Mouse (Mus musculus): ENCODE data around the gene Zfp653. TPM values are rescaled to one million over a fixed set of nuclear protein-coding genes. Genes with fewer than 3 reads are reported as not detected.
A peak's percentile ranks its signal among the peaks of the same experiment; 100 is the strongest.

The Zfp653 gene
- polyA plus RNA-seq, 1 experiment from 2014 or later = 5.5 TPM

DNA sequence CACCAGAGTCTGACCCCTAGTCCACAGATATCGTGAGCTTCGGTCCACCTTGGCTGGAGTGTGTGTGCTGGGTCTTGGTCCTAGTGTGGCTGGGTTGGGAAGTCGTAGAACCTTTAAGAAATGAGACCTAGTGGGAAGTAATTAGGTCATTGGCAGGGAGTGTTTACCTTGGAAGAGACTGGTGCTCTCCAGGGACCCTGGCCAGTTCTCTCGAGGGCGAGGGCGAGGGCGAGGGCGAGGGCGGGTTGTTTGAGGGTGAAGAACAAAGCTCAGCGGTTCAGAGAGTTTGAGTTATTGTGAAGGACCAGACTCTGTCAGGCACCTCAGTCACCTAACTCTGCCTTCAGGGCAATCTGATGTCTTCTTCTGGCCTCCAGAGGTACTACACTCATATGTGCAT lies 33.4 kb downstream of the Zfp653 start:
- 76% methylated on average over 10 of the region's 10 CpGs for WGBS
- ATAC-seq (replicated peaks; ENCODE audit: insufficient number of reproducible peaks, low FRiP score, low TSS enrichment, low read depth) (no peak), DNase-seq (ENCODE audit: low spot score) (no peak)
- Histone ChIP-seq H3K4me2 (ENCODE audit: low read depth, low read length) (no peak overlapping the region), H3K36me3 (replicated peaks; ENCODE audit: control insufficient read depth, insufficient read depth, low read depth, low read length) (no peaks in the 10 kb centered on the region), H3K27me3 (ENCODE audit: control insufficient read depth, insufficient read depth, low read length) (no peaks in the 10 kb centered on the region), H3K4me1 (ENCODE audit: control insufficient read depth, insufficient read depth, low read length) (no peaks in the 10 kb centered on the region; the same call in 1 of the 2 replicates), H3K9me3 (replicated peaks; ENCODE audit: control insufficient read depth, low read length) (no peaks in the 10 kb centered on the region; the same call in 1 of the 2 replicates), H3K4me3 (ENCODE audit: low read depth, low read length) (no peak overlapping the region), H3K9ac (replicated peaks; ENCODE audit: low read length) (no peak overlapping the region), H3K27ac (replicated peaks; ENCODE audit: low read depth, low read length) (no peak overlapping the region)

DNA sequence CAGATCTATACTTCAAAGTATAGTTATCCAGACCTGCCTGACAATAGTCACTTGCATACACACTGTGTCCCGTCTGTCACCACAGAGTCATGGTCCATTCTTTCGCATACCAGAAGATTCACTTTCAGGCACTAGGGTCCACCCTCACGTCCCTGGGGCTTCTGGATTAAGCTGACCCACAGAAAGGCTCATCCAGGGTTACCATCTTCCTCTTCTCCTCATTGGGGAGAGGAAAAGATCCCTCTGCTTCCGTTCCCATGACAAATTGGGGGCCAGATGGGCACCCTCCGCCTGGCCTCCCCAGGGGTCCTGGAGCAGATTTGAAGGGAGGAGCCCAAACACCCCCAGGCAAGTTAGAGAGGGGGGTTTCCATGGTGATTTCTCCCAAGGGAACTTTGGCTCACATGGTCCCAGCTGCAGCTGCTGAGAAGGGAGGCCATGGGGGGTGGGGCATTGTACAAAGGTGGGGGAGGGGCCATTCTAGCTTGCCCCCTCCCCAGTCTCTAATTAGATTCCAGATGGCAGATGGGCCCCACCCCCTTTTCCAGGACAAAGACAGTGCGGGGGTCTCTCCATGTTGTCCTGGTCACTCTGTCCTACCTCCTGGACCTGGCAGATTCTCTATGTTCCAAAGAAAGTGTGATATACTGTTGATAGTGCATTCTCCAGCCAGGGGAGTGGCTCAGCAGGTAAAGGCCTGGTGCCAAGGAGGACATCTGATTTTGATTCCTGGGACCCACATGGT lies 35.7 kb downstream of the Zfp653 start:
- no peaks in the 10 kb centered on the region; the same call in 1 of the 2 replicates for H3K4me1 ChIP-seq (ENCODE audit: control insufficient read depth, insufficient read depth, low read length)
- no peaks in the 10 kb centered on the region for H3K36me3 ChIP-seq (replicated peaks; ENCODE audit: control insufficient read depth, insufficient read depth, low read depth, low read length)
- no peak overlapping the region for H3K27ac ChIP-seq (replicated peaks; ENCODE audit: low read depth, low read length)
- no peak overlapping the region for H3K9ac ChIP-seq (replicated peaks; ENCODE audit: low read length)
- WGBS = 51% methylated on average over 6 of the region's 6 CpGs
- H3K4me2 ChIP-seq (ENCODE audit: low read depth, low read length) = no peak overlapping the region
- no peaks in the 10 kb centered on the region for H3K27me3 ChIP-seq (ENCODE audit: control insufficient read depth, insufficient read depth, low read length)
- H3K9me3 ChIP-seq (replicated peaks; ENCODE audit: control insufficient read depth, low read length) = no peaks in the 10 kb centered on the region; the same call in 1 of the 2 replicates
- DNase-seq (ENCODE audit: low spot score) (peak; percentile 32), ATAC-seq (replicated peaks; ENCODE audit: insufficient number of reproducible peaks, low FRiP score, low TSS enrichment, low read depth) (peak; percentile 67; the same call in 1 of the 2 replicates)
- H3K4me3 ChIP-seq (ENCODE audit: low read depth, low read length) = no peak overlapping the region

DNA sequence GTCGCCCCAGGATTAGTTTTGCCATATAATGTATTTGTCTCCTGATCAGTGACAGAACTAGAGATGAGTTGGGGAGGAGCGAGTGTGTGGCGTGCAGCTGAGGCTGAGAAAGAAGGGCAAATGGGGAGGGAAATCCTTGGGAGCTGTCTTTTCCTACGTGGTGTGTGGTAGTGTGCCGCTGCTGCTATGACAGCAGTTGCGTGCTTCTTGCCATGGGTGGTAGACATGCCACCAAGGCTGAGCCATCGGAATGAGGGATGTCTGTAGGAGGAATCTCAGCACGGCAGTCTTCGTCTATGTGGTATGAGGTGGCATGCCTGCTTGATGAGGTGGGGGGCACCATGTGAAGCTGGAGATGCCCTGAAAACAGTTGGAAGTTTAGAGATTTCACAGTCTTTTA lies 40.8 kb downstream of the Zfp653 start:
- no peaks in the 10 kb centered on the region for H3K36me3 ChIP-seq (replicated peaks; ENCODE audit: control insufficient read depth, insufficient read depth, low read depth, low read length)
- no peak for DNase-seq (ENCODE audit: low spot score)
- H3K9me3 ChIP-seq (replicated peaks; ENCODE audit: control insufficient read depth, low read length) = no peaks in the 10 kb centered on the region; the same call in 1 of the 2 replicates
- no peaks in the 10 kb centered on the region for H3K27me3 ChIP-seq (ENCODE audit: control insufficient read depth, insufficient read depth, low read length)
- H3K4me3 ChIP-seq (ENCODE audit: low read depth, low read length) = no peak overlapping the region
- no peaks in the 10 kb centered on the region for H3K4me1 ChIP-seq (ENCODE audit: control insufficient read depth, insufficient read depth, low read length)
- no peak overlapping the region for H3K9ac ChIP-seq (replicated peaks; ENCODE audit: low read length)
- H3K27ac ChIP-seq (replicated peaks; ENCODE audit: low read depth, low read length) = no peak overlapping the region
- WGBS = 90% methylated on average over 9 of the region's 9 CpGs
- H3K4me2 ChIP-seq (ENCODE audit: low read depth, low read length) = no peak overlapping the region
- no peak for ATAC-seq (replicated peaks; ENCODE audit: insufficient number of reproducible peaks, low FRiP score, low TSS enrichment, low read depth)

DNA sequence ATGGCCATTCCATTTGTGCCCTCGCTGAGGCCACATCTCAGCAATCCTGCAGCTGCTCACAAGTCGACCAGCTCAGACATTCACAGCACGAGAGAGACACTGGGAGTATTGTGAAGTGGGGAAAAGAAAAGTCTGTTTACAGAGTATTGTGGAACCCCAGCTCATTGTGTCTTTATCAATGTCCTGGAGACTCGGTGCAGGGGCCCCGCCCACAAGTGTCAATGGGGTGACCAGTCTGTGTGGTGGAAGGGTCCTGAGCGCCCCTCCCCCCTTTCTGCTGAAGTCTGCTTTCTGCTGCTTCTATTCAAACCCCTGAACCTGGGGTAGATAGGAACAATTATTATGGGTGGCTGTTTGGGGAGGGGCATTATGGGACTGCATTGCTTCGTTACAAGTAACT lies 42.7 kb downstream of the Zfp653 start:
- H3K4me2 ChIP-seq (ENCODE audit: low read depth, low read length) = no peak overlapping the region
- ATAC-seq (replicated peaks; ENCODE audit: insufficient number of reproducible peaks, low FRiP score, low TSS enrichment, low read depth) (peak; percentile 48), DNase-seq (ENCODE audit: low spot score) (no peak)
- H3K27ac ChIP-seq (replicated peaks; ENCODE audit: low read depth, low read length) = no peak overlapping the region
- H3K4me3 ChIP-seq (ENCODE audit: low read depth, low read length) = no peak overlapping the region
- H3K9me3 ChIP-seq (replicated peaks; ENCODE audit: control insufficient read depth, low read length) = no peaks in the 10 kb centered on the region
- no peaks in the 10 kb centered on the region for H3K27me3 ChIP-seq (ENCODE audit: control insufficient read depth, insufficient read depth, low read length)
- H3K36me3 ChIP-seq (replicated peaks; ENCODE audit: control insufficient read depth, insufficient read depth, low read depth, low read length) = no peaks in the 10 kb centered on the region
- H3K9ac ChIP-seq (replicated peaks; ENCODE audit: low read length) = no peak overlapping the region
- H3K4me1 ChIP-seq (ENCODE audit: control insufficient read depth, insufficient read depth, low read length) = no peaks in the 10 kb centered on the region
- 41% methylated on average over 7 of the region's 7 CpGs for WGBS

DNA sequence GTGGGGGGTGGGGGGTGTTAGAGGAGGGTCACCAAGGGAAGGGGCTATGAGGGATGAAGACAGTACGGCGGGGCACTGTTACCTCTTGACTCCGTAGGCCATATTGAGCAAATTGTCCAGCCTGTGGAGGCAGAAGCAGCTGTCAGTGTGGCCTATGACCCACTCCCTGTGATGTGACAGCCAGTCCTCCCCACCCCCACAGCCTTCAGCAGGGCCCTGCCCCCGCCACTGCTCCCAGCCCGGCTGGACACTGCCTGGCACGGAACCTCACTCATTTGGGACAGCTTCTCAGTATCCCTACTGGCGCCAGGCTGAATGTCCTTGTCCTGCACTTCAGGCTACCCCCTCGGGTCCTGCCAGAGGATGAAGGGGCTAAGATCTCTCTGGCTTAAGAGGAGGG lies 46.6 kb downstream of the Zfp653 start:
- WGBS = 44% methylated on average over 8 of the region's 8 CpGs
- no peaks in the 10 kb centered on the region for H3K36me3 ChIP-seq (replicated peaks; ENCODE audit: control insufficient read depth, insufficient read depth, low read depth, low read length)

DNA sequence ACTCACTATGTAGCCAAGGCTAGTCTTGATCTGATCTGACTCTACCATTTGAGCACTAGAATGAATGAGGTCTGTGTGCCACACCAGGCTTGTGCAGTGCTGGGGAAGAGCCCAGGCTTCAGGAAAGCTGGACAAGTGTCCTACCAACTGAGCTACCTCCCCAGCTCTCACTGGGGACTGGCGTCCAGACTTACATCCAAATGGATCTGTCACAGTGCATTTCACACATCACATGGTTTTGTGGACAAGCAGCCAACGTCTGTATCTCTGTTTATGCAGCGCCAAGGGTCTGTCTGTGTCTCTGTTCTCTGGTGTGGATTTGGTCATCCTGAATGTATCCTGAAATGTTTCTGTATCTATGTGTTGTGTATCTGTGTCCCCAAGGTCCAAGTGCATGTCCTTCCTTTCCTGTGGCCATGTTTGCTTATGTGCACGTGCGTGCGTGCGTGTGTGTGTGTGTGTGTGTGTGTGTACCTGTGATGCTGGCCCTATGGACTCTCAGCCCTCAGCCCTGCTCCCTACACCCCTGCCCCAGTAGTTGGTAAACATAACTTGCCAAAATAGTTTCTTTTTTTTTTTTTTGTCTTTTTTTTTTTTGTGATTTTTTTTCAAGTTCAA lies 53.9 kb downstream of the Zfp653 start:
- 79% methylated on average over 7 of the region's 7 CpGs for WGBS
- H3K9me3 ChIP-seq (replicated peaks; ENCODE audit: control insufficient read depth, low read length) = no peaks in the 10 kb centered on the region
- no peak overlapping the region for H3K4me2 ChIP-seq (ENCODE audit: low read depth, low read length)
- no peak overlapping the region for H3K27ac ChIP-seq (replicated peaks; ENCODE audit: low read depth, low read length)
- DNase-seq (ENCODE audit: low spot score) = no peak
- H3K36me3 ChIP-seq (replicated peaks; ENCODE audit: control insufficient read depth, insufficient read depth, low read depth, low read length) = peaks cover 8% of the 10 kb centered on the region
- no peak overlapping the region for H3K4me3 ChIP-seq (ENCODE audit: low read depth, low read length)
- ATAC-seq (replicated peaks; ENCODE audit: insufficient number of reproducible peaks, low FRiP score, low TSS enrichment, low read depth) = no peak
- no peaks in the 10 kb centered on the region for H3K4me1 ChIP-seq (ENCODE audit: control insufficient read depth, insufficient read depth, low read length)
- H3K9ac ChIP-seq (replicated peaks; ENCODE audit: low read length) = no peak overlapping the region
- no peaks in the 10 kb centered on the region for H3K27me3 ChIP-seq (ENCODE audit: control insufficient read depth, insufficient read depth, low read length)

More for the DNA sequence above, 46.6 kb downstream of the Zfp653 start:
- Histone ChIP-seq H3K4me1 (ENCODE audit: control insufficient read depth, insufficient read depth, low read length) (no peaks in the 10 kb centered on the region), H3K4me2 (ENCODE audit: low read depth, low read length) (no peak overlapping the region), H3K9me3 (replicated peaks; ENCODE audit: control insufficient read depth, low read length) (no peaks in the 10 kb centered on the region), H3K9ac (replicated peaks; ENCODE audit: low read length) (no peak overlapping the region), H3K4me3 (ENCODE audit: low read depth, low read length) (no peak overlapping the region), H3K27ac (replicated peaks; ENCODE audit: low read depth, low read length) (no peak overlapping the region), H3K27me3 (ENCODE audit: control insufficient read depth, insufficient read depth, low read length) (no peaks in the 10 kb centered on the region)
- no peak for ATAC-seq (replicated peaks; ENCODE audit: insufficient number of reproducible peaks, low FRiP score, low TSS enrichment, low read depth)
- DNase-seq (ENCODE audit: low spot score) = no peak

DNA sequence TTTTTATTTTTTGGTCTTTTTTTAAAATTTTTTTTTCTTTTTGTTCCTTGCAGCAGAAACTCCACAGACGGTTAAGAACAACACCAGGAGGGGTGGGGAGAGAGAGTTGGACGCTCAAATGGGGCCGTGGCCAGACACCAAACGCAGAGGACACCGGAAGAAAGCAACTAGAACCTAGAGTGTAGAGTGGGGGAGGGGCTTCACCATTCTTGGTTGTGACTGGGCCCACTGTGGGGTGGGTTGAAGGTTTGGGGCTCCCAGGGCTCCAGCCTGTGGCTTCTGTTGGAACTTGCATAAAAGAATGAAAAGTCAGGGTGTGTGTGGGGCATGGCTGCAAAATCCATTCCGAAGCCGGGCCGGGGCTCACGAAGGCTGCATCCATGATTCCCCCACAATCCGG lies 54.9 kb downstream of the Zfp653 start:
- H3K4me1 ChIP-seq (ENCODE audit: control insufficient read depth, insufficient read depth, low read length) = no peaks in the 10 kb centered on the region
- 66% methylated on average over 10 of the region's 10 CpGs for WGBS
- ATAC-seq (replicated peaks; ENCODE audit: insufficient number of reproducible peaks, low FRiP score, low TSS enrichment, low read depth) (no peak), DNase-seq (ENCODE audit: low spot score) (no peak)
- peaks cover 13% of the 10 kb centered on the region for H3K36me3 ChIP-seq (replicated peaks; ENCODE audit: control insufficient read depth, insufficient read depth, low read depth, low read length)
- no peaks in the 10 kb centered on the region for H3K27me3 ChIP-seq (ENCODE audit: control insufficient read depth, insufficient read depth, low read length)
- no peaks in the 10 kb centered on the region for H3K9me3 ChIP-seq (replicated peaks; ENCODE audit: control insufficient read depth, low read length)
- no peak overlapping the region for H3K4me3 ChIP-seq (ENCODE audit: low read depth, low read length)
- no peak overlapping the region for H3K27ac ChIP-seq (replicated peaks; ENCODE audit: low read depth, low read length)
- H3K9ac ChIP-seq (replicated peaks; ENCODE audit: low read length) = no peak overlapping the region
- no peak overlapping the region for H3K4me2 ChIP-seq (ENCODE audit: low read depth, low read length)

DNA sequence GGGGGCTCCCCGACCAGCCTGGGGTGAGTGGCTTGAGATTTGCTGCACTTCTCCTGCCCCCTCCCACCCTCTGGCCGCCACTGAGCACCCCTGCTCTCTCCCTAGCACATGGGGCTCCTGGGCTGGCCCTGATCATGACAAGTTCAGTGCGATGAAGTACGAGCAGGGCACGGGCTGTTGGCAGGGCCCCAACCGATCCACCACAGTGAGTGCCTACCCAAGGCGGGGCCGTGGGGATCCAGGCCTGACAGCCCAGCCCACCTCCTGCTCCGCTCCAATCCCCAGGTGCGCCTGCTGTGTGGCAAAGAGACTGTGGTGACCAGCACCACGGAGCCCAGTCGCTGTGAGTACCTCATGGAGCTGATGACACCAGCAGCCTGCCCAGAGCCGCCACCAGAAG lies 58.4 kb downstream of the Zfp653 start:
- no peak overlapping the region for H3K9ac ChIP-seq (replicated peaks; ENCODE audit: low read length)
- H3K9me3 ChIP-seq (replicated peaks; ENCODE audit: control insufficient read depth, low read length) = no peaks in the 10 kb centered on the region
- DNase-seq (ENCODE audit: low spot score) (no peak), ATAC-seq (replicated peaks; ENCODE audit: insufficient number of reproducible peaks, low FRiP score, low TSS enrichment, low read depth) (no peak)
- no peak overlapping the region for H3K4me2 ChIP-seq (ENCODE audit: low read depth, low read length)
- no peak overlapping the region for H3K27ac ChIP-seq (replicated peaks; ENCODE audit: low read depth, low read length)
- no peak overlapping the region for H3K4me3 ChIP-seq (ENCODE audit: low read depth, low read length)
- no peaks in the 10 kb centered on the region for H3K4me1 ChIP-seq (ENCODE audit: control insufficient read depth, insufficient read depth, low read length)
- no peaks in the 10 kb centered on the region for H3K27me3 ChIP-seq (ENCODE audit: control insufficient read depth, insufficient read depth, low read length)
- H3K36me3 ChIP-seq (replicated peaks; ENCODE audit: control insufficient read depth, insufficient read depth, low read depth, low read length) = peaks cover 19% of the 10 kb centered on the region
- WGBS = 93% methylated on average over 13 of the region's 13 CpGs
